Mouse (Mus musculus): ENCODE data around the gene Tmem176a.

GRCm38 (mm10) chr6:48874576-48874975 lies 33.9 kb downstream of the Tmem176a start:
- no peak for TF ChIP-seq CTCF (conservative IDR thresholded peaks at IDR 0.05; ENCODE audit: low read length)
- TF ChIP-seq POU5F1 (IDR thresholded peaks at IDR 0.05; ENCODE audit: borderline replicate concordance, low read length) = no peak
- TF ChIP-seq NANOG (IDR thresholded peaks at IDR 0.05; ENCODE audit: borderline replicate concordance, low read length) = no peak

Measured in E14TG2a.4 (cell line).